Comparison of ENCODE assay signal across 10 mouse cellular contexts in genomic region chr5:111555981-111556380, GRCm38 (mm10).
DNase-seq lines count a peak whose midpoint lies in the region; ATAC-seq and TF ChIP-seq lines count a peak whose summit lies in the region.
"Had no signal": no experiment of that assay in that cellular context is flagged by ENCODE, and none has a peak within 500 bp of the region (broad histone marks: within the 10 kb centered on the region; RNA-seq: fewer than 3 reads in every experiment).

No protein-coding gene starts in this region.

- H3K27me3 ChIP-seq in forebrain, embryonic 11.5 days (ENCODE audit: control insufficient read depth, insufficient read depth, low read length), result no peaks in the 10 kb centered on the region
- H3K27me3 ChIP-seq in forebrain, postnatal 0 days (ENCODE audit: insufficient read depth, low read length), result no peaks in the 10 kb centered on the region
- H3K27me3 ChIP-seq in embryonic facial prominence, embryonic 10.5 days (replicated peaks; ENCODE audit: low read depth, poor library complexity, severe bottlenecking), result no peaks in the 10 kb centered on the region; the same call in 1 of the 2 replicates
- H3K27me3 ChIP-seq in hindbrain, embryonic 13.5 days, result 0 out of 2 replicates have a peak, but pooled peaks cover 12% of the 10 kb centered on the region
- H3K27me3 ChIP-seq in lung, embryonic 16.5 days (ENCODE audit: control insufficient read depth, insufficient read depth, low read depth, low read length), result no peaks in the 10 kb centered on the region

- DNase-seq in forebrain, embryonic 11.5 days (ENCODE audit: low spot score), result no peak
- no peak for DNase-seq in forebrain, postnatal 0 days
- peak; percentile 67 for DNase-seq in embryonic facial prominence, embryonic 10.5 days (ENCODE audit: low spot score)
- no peak for DNase-seq in gastrocnemius, postnatal 25 days
- DNase-seq in cerebellum, postnatal 36 days, result no peak
- DNase-seq: liver, postnatal 0 days; right cerebral cortex, postnatal 25 days had no signal

- no peaks in the 10 kb centered on the region for H3K9me3 ChIP-seq in forebrain, embryonic 11.5 days (ENCODE audit: control insufficient read depth, low read length)
- no peaks in the 10 kb centered on the region for H3K9me3 ChIP-seq in forebrain, postnatal 0 days (ENCODE audit: low read length)
- no peaks in the 10 kb centered on the region for H3K9me3 ChIP-seq in embryonic facial prominence, embryonic 10.5 days
- H3K9me3 ChIP-seq in hindbrain, embryonic 13.5 days, result no peaks in the 10 kb centered on the region
- no peaks in the 10 kb centered on the region for H3K9me3 ChIP-seq in lung, embryonic 16.5 days (ENCODE audit: control insufficient read depth, low read length)

- H3K9ac ChIP-seq in forebrain, embryonic 11.5 days (ENCODE audit: low read length), result 0 out of 2 replicates have a peak overlapping the region, but pooled peaks have one; percentile 37
- H3K9ac ChIP-seq in forebrain, postnatal 0 days, result no peak overlapping the region
- no peak overlapping the region for H3K9ac ChIP-seq in hindbrain, embryonic 13.5 days
- no peak overlapping the region for H3K9ac ChIP-seq in lung, embryonic 16.5 days (ENCODE audit: low read length)
- H3K9ac ChIP-seq: liver, postnatal 0 days had no signal

- no peak for TF ChIP-seq CTCF in forebrain, postnatal 0 days (IDR thresholded peaks at IDR 0.05; ENCODE audit: low read depth)

- peak overlapping the region; percentile 91 for H3K27ac ChIP-seq in forebrain, embryonic 11.5 days (ENCODE audit: low read depth, low read length)
- no peak overlapping the region for H3K27ac ChIP-seq in forebrain, postnatal 0 days (ENCODE audit: low read depth, low read length)
- H3K27ac ChIP-seq in embryonic facial prominence, embryonic 10.5 days (replicated peaks), result peak overlapping the region; percentile 93
- peak overlapping the region; percentile 79 for H3K27ac ChIP-seq in hindbrain, embryonic 13.5 days
- peak overlapping the region; percentile 44 for H3K27ac ChIP-seq in lung, embryonic 16.5 days (ENCODE audit: low read length)

- H3K36me3 ChIP-seq in forebrain, embryonic 11.5 days (ENCODE audit: control insufficient read depth, insufficient read depth, low read length), result no peaks in the 10 kb centered on the region
- H3K36me3 ChIP-seq in forebrain, postnatal 0 days (ENCODE audit: insufficient read depth), result no peaks in the 10 kb centered on the region
- H3K36me3 ChIP-seq in embryonic facial prominence, embryonic 10.5 days (replicated peaks), result no peaks in the 10 kb centered on the region
- no peaks in the 10 kb centered on the region for H3K36me3 ChIP-seq in hindbrain, embryonic 13.5 days
- no peaks in the 10 kb centered on the region for H3K36me3 ChIP-seq in lung, embryonic 16.5 days (ENCODE audit: control insufficient read depth, insufficient read depth, low read length)

- 66% methylated on average over 7 of the region's 7 CpGs for WGBS in forebrain, embryonic 11.5 days
- 42% methylated on average over 7 of the region's 7 CpGs for WGBS in forebrain, postnatal 0 days
- WGBS in embryonic facial prominence, embryonic 10.5 days, result 45% methylated on average over 7 of the region's 7 CpGs
- WGBS in hindbrain, embryonic 13.5 days, result 56% methylated on average over 7 of the region's 7 CpGs
- WGBS in lung, embryonic 16.5 days, result 17% methylated on average over 7 of the region's 7 CpGs

- H3K4me2 ChIP-seq in forebrain, embryonic 11.5 days (ENCODE audit: low read depth, low read length, severe bottlenecking), result no peak overlapping the region
- no peak overlapping the region for H3K4me2 ChIP-seq in forebrain, postnatal 0 days (ENCODE audit: low read depth)
- no peak overlapping the region for H3K4me2 ChIP-seq in hindbrain, embryonic 13.5 days
- H3K4me2 ChIP-seq in lung, embryonic 16.5 days (ENCODE audit: low read depth, low read length), result no peak overlapping the region

- H3K4me1 ChIP-seq in forebrain, embryonic 11.5 days (replicated peaks; ENCODE audit: control insufficient read depth, insufficient read depth, low read length), result peaks cover 31% of the 10 kb centered on the region
- H3K4me1 ChIP-seq in forebrain, postnatal 0 days (ENCODE audit: insufficient read depth), result peaks cover 7% of the 10 kb centered on the region
- H3K4me1 ChIP-seq in embryonic facial prominence, embryonic 10.5 days, result peaks cover 70% of the 10 kb centered on the region
- H3K4me1 ChIP-seq in hindbrain, embryonic 13.5 days (replicated peaks), result peaks cover 31% of the 10 kb centered on the region
- H3K4me1 ChIP-seq in lung, embryonic 16.5 days (replicated peaks; ENCODE audit: control insufficient read depth, insufficient read depth, low read length), result peaks cover 23% of the 10 kb centered on the region

- no peak overlapping the region for H3K4me3 ChIP-seq in forebrain, embryonic 11.5 days (ENCODE audit: low read depth, low read length)
- H3K4me3 ChIP-seq in forebrain, postnatal 0 days (ENCODE audit: low read depth, low read length), result no peak overlapping the region
- 0 out of 2 replicates have a peak overlapping the region, but pooled peaks have one; percentile 17 for H3K4me3 ChIP-seq in embryonic facial prominence, embryonic 10.5 days
- no peak overlapping the region for H3K4me3 ChIP-seq in hindbrain, embryonic 13.5 days
- no peak overlapping the region for H3K4me3 ChIP-seq in lung, embryonic 16.5 days (ENCODE audit: low read length)

- no peak for ATAC-seq in forebrain, embryonic 11.5 days (replicated peaks; ENCODE audit: low FRiP score)
- no peak for ATAC-seq in forebrain, postnatal 0 days
- no peak for ATAC-seq in hindbrain, embryonic 13.5 days (ENCODE audit: low FRiP score)
- ATAC-seq in lung, embryonic 16.5 days (ENCODE audit: low read depth), result peak; percentile 56
- no peak for ATAC-seq in erythroblast, adult 5-6 weeks (replicated peaks; ENCODE audit: low FRiP score, poor library complexity, severe bottlenecking)
- ATAC-seq: liver, postnatal 0 days had no signal
